Mouse (Mus musculus): Measurements from ENCODE around the gene Sox1.

GRCm38 (mm10) chr8:12392801-12393200, 2.3 kb upstream of the Sox1 start:
- TF ChIP-seq CTCF (IDR thresholded peaks at IDR 0.05; ENCODE audit: low read depth) (no peak), EP300 (optimal IDR thresholded peaks at IDR 0.05) (no peak)

Data from stomach, postnatal 0 days (tissue).